Mouse (Mus musculus) stomach, postnatal 0 days (tissue): ENCODE measurements at regions not wholly inside any gene's neighbourhood (a gene's known extent, or its start where the extent isn't known, plus 50 kb on each side); places are given as distances from the start of the nearest gene placed in this dataset.

ENCODE experiments used
- CTCF ChIP-seq: IDR thresholded peaks from 2 replicates; pipeline ENCODE4 v1.5.1; 2016; ENCODE audit warnings: antibody characterized with exemption, low read depth, mild to moderate bottlenecking, moderate library complexity
- EP300 ChIP-seq: optimal IDR thresholded peaks from 2 replicates; pipeline ENCODE3; 2016; ENCODE audit warnings: antibody characterized with exemption

GRCm38 (mm10) chr10:66861421-66861820, 234.5 kb upstream of the Jmjd1c start:
- no peak for TF ChIP-seq CTCF
- no peak for TF ChIP-seq EP300
